Mouse (Mus musculus) heart, embryonic 10.5 days (tissue): ENCODE measurements around the gene Dalrd3. TPM values are rescaled to one million over a fixed set of nuclear protein-coding genes. Genes with fewer than 3 reads are reported as not detected.

ENCODE experiments used
- DNase-seq: peaks from one replicate; pipeline ENCODE4 v3.0.0-alpha.2; 2017; ENCODE audit warnings: low spot score
- H3K27ac ChIP-seq: fragments of 300-500 bp; sonication (generic); 2 replicates; pipeline ENCODE4 v1.5.1; 2016; ENCODE audit warnings: mild to moderate bottlenecking
- H3K27me3 ChIP-seq: fragments of 300-500 bp; sonication (generic); 2 replicates; pipeline ENCODE4 v1.6.1; 2016; ENCODE audit warnings: mild to moderate bottlenecking; ENCODE audit not compliant: poor library complexity, insufficient read depth, severe bottlenecking
- H3K36me3 ChIP-seq: fragments of 300-500 bp; sonication (generic); 2 replicates; pipeline ENCODE4 v1.6.1; 2016; ENCODE audit warnings: mild to moderate bottlenecking, moderate library complexity
- H3K4me1 ChIP-seq: fragments of 300-500 bp; sonication (generic); 2 replicates; pipeline ENCODE4 v1.6.1; 2016; ENCODE audit warnings: mild to moderate bottlenecking
- H3K4me3 ChIP-seq: fragments of 300-500 bp; sonication (generic); 2 replicates; pipeline ENCODE4 v1.5.1; 2016; ENCODE audit warnings: mild to moderate bottlenecking, moderate library complexity
- H3K9me3 ChIP-seq: fragments of 300-500 bp; sonication (generic); 2 replicates; pipeline ENCODE4 v1.6.1; 2016; ENCODE audit warnings: mild to moderate bottlenecking, moderate library complexity
- WGBS: fragments of 180-500 bp; shearing (Covaris S2); methylation state at CpG from one replicate; pipeline ENCODE4 v1.1.7; 2016; 5-methylcytosine and 5-hydroxymethylcytosine counted together
- polyA plus RNA-seq: library from polyadenylated mRNA; unstranded; fragments of >200 nt; fragmentation: Nextera tagmentation; extraction: Ambion mirVana; gene quantifications from 2 replicates; pipeline ENCODE4 v1.2.1, GENCODE M21; 2016

Dalrd3 gene
- polyA plus RNA-seq, 1 experiment from 2014 or later = 122 TPM

- Histone ChIP-seq H3K27me3 (no peaks in the 10 kb centered on the region), H3K4me3 (peak overlapping the region; percentile 82), H3K4me1 (peaks cover 66% of the 10 kb centered on the region), H3K9me3 (no peaks in the 10 kb centered on the region), H3K27ac (no peak overlapping the region), H3K36me3 (peaks cover 63% of the 10 kb centered on the region)
- no peak for DNase-seq
- WGBS = 66% methylated on average over 6 of the region's 6 CpGs
Observed at GRCm38 (mm10) chr9:108577025-108577424, 7.3 kb downstream of the Dalrd3 start.

GRCm38 (mm10) chr9:108577934-108578544 lies 8.4 kb downstream of the Dalrd3 start:
- no peak for DNase-seq
- WGBS = 1% methylated on average over 24 of the region's 24 CpGs
- Histone ChIP-seq H3K27me3 (no peaks in the 10 kb centered on the region), H3K27ac (peak overlapping the region; percentile 97), H3K9me3 (no peaks in the 10 kb centered on the region), H3K36me3 (peaks cover 55% of the 10 kb centered on the region), H3K4me1 (peaks cover 71% of the 10 kb centered on the region), H3K4me3 (peak overlapping the region; percentile 82)

GRCm38 (mm10) chr9:108578545-108579343 lies 9.1 kb downstream of the Dalrd3 start, which contains the start of gene Wdr6:
Wdr6 (minus strand) TSS chr9:108578739.
- Histone ChIP-seq H3K36me3 (peaks cover 48% of the 10 kb centered on the region), H3K27ac (peak within 1 kb of the TSS; percentile 97), H3K9me3 (no peaks in the 10 kb centered on the region), H3K27me3 (no peaks in the 10 kb centered on the region), H3K4me3 (peak within 1 kb of the TSS; percentile 82), H3K4me1 (peaks cover 71% of the 10 kb centered on the region)
- WGBS = 5% methylated on average over 51 of the region's 51 CpGs
- peak; percentile 99 for DNase-seq

- WGBS = 46% methylated on average over 5 of the region's 5 CpGs
- Histone ChIP-seq H3K27ac (peak overlapping the region; percentile 97), H3K4me3 (peak overlapping the region; percentile 82), H3K4me1 (peaks cover 66% of the 10 kb centered on the region), H3K36me3 (peaks cover 42% of the 10 kb centered on the region), H3K9me3 (no peaks in the 10 kb centered on the region), H3K27me3 (no peaks in the 10 kb centered on the region)
- DNase-seq = no peak
Observed at GRCm38 (mm10) chr9:108579344-108579690, 9.6 kb downstream of the Dalrd3 start.

- H3K4me1 ChIP-seq = peaks cover 51% of the 10 kb centered on the region
- H3K27me3 ChIP-seq = no peaks in the 10 kb centered on the region
- peak; percentile 97 for DNase-seq
- peak overlapping the region; percentile 54 for H3K4me3 ChIP-seq
- H3K36me3 ChIP-seq = peaks cover 3% of the 10 kb centered on the region
- H3K27ac ChIP-seq = peak overlapping the region; percentile 92
- no peaks in the 10 kb centered on the region for H3K9me3 ChIP-seq
- WGBS = 1% methylated on average over 14 of the region's 14 CpGs
Observed at GRCm38 (mm10) chr9:108587571-108588180, 18.0 kb downstream of the Dalrd3 start.

- Histone ChIP-seq H3K4me1 (peaks cover 46% of the 10 kb centered on the region), H3K27ac (peak overlapping the region; percentile 92), H3K9me3 (no peaks in the 10 kb centered on the region), H3K36me3 (peaks cover 6% of the 10 kb centered on the region), H3K4me3 (no peak overlapping the region), H3K27me3 (no peaks in the 10 kb centered on the region)
- WGBS = 71% methylated on average over 5 of the region's 5 CpGs
- no peak for DNase-seq
Observed at GRCm38 (mm10) chr9:108589229-108589628, 19.5 kb downstream of the Dalrd3 start.

GRCm38 (mm10) chr9:108591462-108591861 lies 21.8 kb downstream of the Dalrd3 start:
- Histone ChIP-seq H3K36me3 (peaks cover 6% of the 10 kb centered on the region), H3K4me3 (no peak overlapping the region), H3K27ac (no peak overlapping the region), H3K27me3 (no peaks in the 10 kb centered on the region), H3K4me1 (peaks cover 53% of the 10 kb centered on the region), H3K9me3 (no peaks in the 10 kb centered on the region)
- WGBS = 80% methylated on average over 4 of the region's 4 CpGs
- no peak for DNase-seq

GRCm38 (mm10) chr9:108594354-108594753 lies 24.7 kb downstream of the Dalrd3 start:
- peaks cover 41% of the 10 kb centered on the region for H3K4me1 ChIP-seq
- peaks cover 6% of the 10 kb centered on the region for H3K36me3 ChIP-seq
- WGBS = 32% methylated on average over 3 of the region's 3 CpGs
- peak overlapping the region; percentile 57 for H3K27ac ChIP-seq
- H3K9me3 ChIP-seq = no peaks in the 10 kb centered on the region
- peak overlapping the region; percentile 16; the same call in 1 of the 2 replicates for H3K4me3 ChIP-seq
- DNase-seq = no peak
- H3K27me3 ChIP-seq = no peaks in the 10 kb centered on the region

- WGBS = 2% methylated on average over 69 of the region's 69 CpGs
- no peaks in the 10 kb centered on the region for H3K27me3 ChIP-seq
- H3K9me3 ChIP-seq = no peaks in the 10 kb centered on the region
- peaks cover 34% of the 10 kb centered on the region for H3K4me1 ChIP-seq
- H3K4me3 ChIP-seq = peak within 1 kb of the TSS; percentile 74
- H3K27ac ChIP-seq = peak within 1 kb of the TSS; percentile 88
- DNase-seq = peak; percentile 90
- H3K36me3 ChIP-seq = peaks cover 6% of the 10 kb centered on the region
Observed at GRCm38 (mm10) chr9:108596998-108597764, 27.5 kb downstream of the Dalrd3 start, which contains the start of gene P4htm. P4htm (minus strand) TSS chr9:108597667.

- Histone ChIP-seq H3K27me3 (no peaks in the 10 kb centered on the region), H3K4me1 (peaks cover 30% of the 10 kb centered on the region), H3K36me3 (peaks cover 22% of the 10 kb centered on the region), H3K27ac (no peak overlapping the region), H3K4me3 (no peak overlapping the region), H3K9me3 (no peaks in the 10 kb centered on the region)
- DNase-seq = no peak
- 82% methylated on average over 4 of the region's 4 CpGs for WGBS
Observed at GRCm38 (mm10) chr9:108599021-108599566, 29.4 kb downstream of the Dalrd3 start.

- no peak for DNase-seq
- no peaks in the 10 kb centered on the region for H3K9me3 ChIP-seq
- H3K4me1 ChIP-seq = peaks cover 30% of the 10 kb centered on the region
- H3K4me3 ChIP-seq = no peak overlapping the region
- no peak overlapping the region for H3K27ac ChIP-seq
- peaks cover 31% of the 10 kb centered on the region for H3K36me3 ChIP-seq
- 52% methylated on average over 2 of the region's 2 CpGs for WGBS
- no peaks in the 10 kb centered on the region for H3K27me3 ChIP-seq
Observed at GRCm38 (mm10) chr9:108600011-108600410, 30.3 kb downstream of the Dalrd3 start.

- no peaks in the 10 kb centered on the region for H3K9me3 ChIP-seq
- 85% methylated on average over 4 of the region's 4 CpGs for WGBS
- H3K4me3 ChIP-seq = no peak overlapping the region
- no peak for DNase-seq
- no peaks in the 10 kb centered on the region for H3K27me3 ChIP-seq
- peaks cover 51% of the 10 kb centered on the region for H3K36me3 ChIP-seq
- no peak overlapping the region for H3K27ac ChIP-seq
- peaks cover 18% of the 10 kb centered on the region for H3K4me1 ChIP-seq
Observed at GRCm38 (mm10) chr9:108601986-108602385, 32.3 kb downstream of the Dalrd3 start.
